Mouse (Mus musculus): ENCODE data around the gene Msrb2. TPM values are rescaled to one million over a fixed set of nuclear protein-coding genes. Genes with fewer than 3 reads are reported as not detected.

Gene Msrb2
- polyA plus RNA-seq, 1 experiment from 2014 or later = 12.1 TPM

DNA sequence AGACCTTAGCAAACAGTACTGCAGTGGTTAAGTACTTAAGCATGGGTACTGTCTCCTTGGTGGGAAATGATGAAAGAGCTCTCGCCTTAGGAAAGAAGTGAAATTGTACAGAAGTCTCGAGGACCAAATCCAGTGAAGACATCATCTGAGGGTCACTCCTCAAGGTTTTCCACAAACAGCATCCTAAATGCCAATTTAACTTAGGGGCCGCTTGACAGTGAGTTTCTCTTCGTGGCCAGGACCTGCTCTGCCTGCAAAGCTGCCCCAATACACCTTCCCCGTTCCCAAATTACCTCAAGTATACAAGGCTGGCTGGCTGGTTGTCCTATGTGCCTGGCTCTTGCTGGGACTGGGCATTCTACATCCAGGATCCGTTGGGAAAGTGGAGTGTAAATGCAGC lies 44.8 kb downstream of the Msrb2 start:
- TF ChIP-seq EP300 (optimal IDR thresholded peaks at IDR 0.05) (no peak), CTCF (IDR thresholded peaks at IDR 0.05; ENCODE audit: low read depth) (no peak)
- no peak overlapping the region for H3K9ac ChIP-seq (ENCODE audit: low read length)
- H3K4me2 ChIP-seq (replicated peaks; ENCODE audit: low read depth) = no peak overlapping the region
- H3K27ac ChIP-seq (replicated peaks) = no peak overlapping the region
- ATAC-seq (ENCODE audit: low FRiP score, low TSS enrichment) (no peak), DNase-seq (ENCODE audit: low spot score) (no peak)
- no peaks in the 10 kb centered on the region for H3K27me3 ChIP-seq (ENCODE audit: control insufficient read depth, insufficient read depth, low read length)
- 69% methylated on average over 6 of the region's 6 CpGs for WGBS
- no peaks in the 10 kb centered on the region for H3K4me1 ChIP-seq (replicated peaks; ENCODE audit: control insufficient read depth, insufficient read depth)
- no peak overlapping the region for H3K4me3 ChIP-seq (ENCODE audit: low read depth, low read length)
- H3K9me3 ChIP-seq (ENCODE audit: control insufficient read depth, low read length) = no peaks in the 10 kb centered on the region
- no peaks in the 10 kb centered on the region for H3K36me3 ChIP-seq (ENCODE audit: control insufficient read depth, insufficient read depth, low read length)

DNA sequence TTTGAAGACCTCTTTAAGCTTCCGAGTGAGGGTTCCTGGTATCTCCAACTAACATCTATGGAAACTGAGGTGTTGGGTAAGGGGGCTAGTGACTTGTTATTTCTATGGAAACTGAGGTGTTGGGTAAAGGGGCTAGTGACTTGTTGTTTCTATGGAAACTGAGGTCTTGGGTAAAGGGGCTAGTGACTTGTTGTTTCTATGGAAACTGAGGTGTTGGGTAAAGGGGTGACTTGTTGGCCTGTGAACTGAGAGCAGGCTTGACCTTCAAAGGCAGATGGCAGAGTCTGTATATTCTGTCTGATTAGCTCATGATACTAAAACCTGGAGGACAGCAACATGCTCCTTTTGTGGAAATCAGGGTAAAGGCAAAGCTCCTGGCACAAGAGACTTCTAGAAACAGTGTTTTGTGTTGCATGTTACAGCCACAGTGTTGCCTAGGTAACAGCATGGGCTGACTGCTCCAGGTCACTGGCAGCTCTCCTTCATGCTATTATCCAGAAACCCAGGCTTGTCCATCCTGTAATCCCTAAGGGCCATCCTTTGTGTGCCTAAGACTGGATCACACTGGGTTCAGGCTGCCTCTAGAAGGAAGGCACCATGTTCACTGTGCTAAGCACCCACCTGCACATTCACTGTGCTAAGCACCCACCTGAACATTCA lies 48.6 kb downstream of the Msrb2 start:
- no peaks in the 10 kb centered on the region for H3K4me1 ChIP-seq (replicated peaks; ENCODE audit: control insufficient read depth, insufficient read depth)
- no peaks in the 10 kb centered on the region for H3K9me3 ChIP-seq (ENCODE audit: control insufficient read depth, low read length)
- no peaks in the 10 kb centered on the region for H3K27me3 ChIP-seq (ENCODE audit: control insufficient read depth, insufficient read depth, low read length)
- WGBS = 50% methylated on average over 1 of the region's 1 CpGs
- H3K9ac ChIP-seq (ENCODE audit: low read length) = no peak overlapping the region
- no peak overlapping the region for H3K27ac ChIP-seq (replicated peaks)
- no peak for ATAC-seq (ENCODE audit: low FRiP score, low TSS enrichment)
- H3K4me3 ChIP-seq (ENCODE audit: low read depth, low read length) = no peak overlapping the region
- DNase-seq (ENCODE audit: low spot score) = no peak
- no peaks in the 10 kb centered on the region for H3K36me3 ChIP-seq (ENCODE audit: control insufficient read depth, insufficient read depth, low read length)
- no peak for TF ChIP-seq EP300 (optimal IDR thresholded peaks at IDR 0.05)
- H3K4me2 ChIP-seq (replicated peaks; ENCODE audit: low read depth) = no peak overlapping the region

DNA sequence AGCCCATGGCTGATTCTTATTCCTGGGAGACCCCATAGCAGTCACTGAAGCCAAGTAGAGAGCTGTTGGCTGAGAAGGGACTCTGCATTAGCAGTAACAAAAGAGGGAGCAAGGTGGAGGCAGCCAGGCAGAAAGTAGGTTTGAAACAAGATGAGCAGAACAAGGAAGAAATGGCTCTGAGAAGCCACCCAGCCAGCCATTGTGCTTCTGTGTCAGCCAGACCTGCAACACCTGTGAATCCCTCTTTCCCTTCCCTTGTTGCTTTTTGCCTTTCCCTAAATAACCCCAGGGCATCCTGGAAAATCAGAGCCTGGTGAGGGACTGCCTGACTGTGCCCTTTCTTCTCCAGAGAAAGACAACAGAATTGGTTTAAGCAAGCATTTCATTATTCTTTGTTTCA lies 51.0 kb downstream of the Msrb2 start:
- no peak for TF ChIP-seq EP300 (optimal IDR thresholded peaks at IDR 0.05)
- no peak for TF ChIP-seq CTCF (IDR thresholded peaks at IDR 0.05; ENCODE audit: low read depth)
- H3K9me3 ChIP-seq (ENCODE audit: control insufficient read depth, low read length) = no peaks in the 10 kb centered on the region
- no peak for ATAC-seq (ENCODE audit: low FRiP score, low TSS enrichment)
- H3K4me1 ChIP-seq (replicated peaks; ENCODE audit: control insufficient read depth, insufficient read depth) = no peaks in the 10 kb centered on the region
- no peaks in the 10 kb centered on the region for H3K36me3 ChIP-seq (ENCODE audit: control insufficient read depth, insufficient read depth, low read length)
- no peak overlapping the region for H3K9ac ChIP-seq (ENCODE audit: low read length)
- no peaks in the 10 kb centered on the region for H3K27me3 ChIP-seq (ENCODE audit: control insufficient read depth, insufficient read depth, low read length)
- no peak overlapping the region for H3K27ac ChIP-seq (replicated peaks)
- H3K4me2 ChIP-seq (replicated peaks; ENCODE audit: low read depth) = no peak overlapping the region
- DNase-seq (ENCODE audit: low spot score) = no peak
- H3K4me3 ChIP-seq (ENCODE audit: low read depth, low read length) = no peak overlapping the region

DNA sequence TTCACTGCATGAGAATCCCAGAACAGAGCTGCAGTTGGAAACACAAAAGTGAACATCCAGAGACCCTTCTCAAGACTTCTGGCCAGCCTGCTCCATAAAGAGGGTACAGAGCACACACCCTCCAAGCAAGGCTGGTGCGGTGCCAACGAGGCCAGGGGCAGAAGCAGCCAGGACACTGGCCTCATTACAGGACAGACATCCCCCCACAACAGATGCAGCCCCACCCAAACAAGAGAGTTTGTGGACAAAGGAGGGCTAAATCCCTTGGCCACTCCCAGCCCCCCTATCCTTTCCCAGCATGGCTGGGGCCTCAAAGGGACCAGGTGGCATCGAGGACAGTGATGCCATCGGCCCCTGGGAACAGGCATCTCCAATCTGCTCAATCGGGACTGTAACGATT lies 51.8 kb downstream of the Msrb2 start:
- Histone ChIP-seq H3K4me2 (replicated peaks; ENCODE audit: low read depth) (no peak overlapping the region), H3K9me3 (ENCODE audit: control insufficient read depth, low read length) (no peaks in the 10 kb centered on the region), H3K27ac (replicated peaks) (no peak overlapping the region), H3K4me3 (ENCODE audit: low read depth, low read length) (no peak overlapping the region), H3K36me3 (ENCODE audit: control insufficient read depth, insufficient read depth, low read length) (no peaks in the 10 kb centered on the region), H3K27me3 (ENCODE audit: control insufficient read depth, insufficient read depth, low read length) (no peaks in the 10 kb centered on the region), H3K9ac (ENCODE audit: low read length) (no peak overlapping the region), H3K4me1 (replicated peaks; ENCODE audit: control insufficient read depth, insufficient read depth) (no peaks in the 10 kb centered on the region)
- ATAC-seq (ENCODE audit: low FRiP score, low TSS enrichment) (no peak), DNase-seq (ENCODE audit: low spot score) (no peak)
- TF ChIP-seq CTCF (IDR thresholded peaks at IDR 0.05; ENCODE audit: low read depth) (no peak), EP300 (optimal IDR thresholded peaks at IDR 0.05) (no peak)
- 75% methylated on average over 6 of the region's 6 CpGs for WGBS

DNA sequence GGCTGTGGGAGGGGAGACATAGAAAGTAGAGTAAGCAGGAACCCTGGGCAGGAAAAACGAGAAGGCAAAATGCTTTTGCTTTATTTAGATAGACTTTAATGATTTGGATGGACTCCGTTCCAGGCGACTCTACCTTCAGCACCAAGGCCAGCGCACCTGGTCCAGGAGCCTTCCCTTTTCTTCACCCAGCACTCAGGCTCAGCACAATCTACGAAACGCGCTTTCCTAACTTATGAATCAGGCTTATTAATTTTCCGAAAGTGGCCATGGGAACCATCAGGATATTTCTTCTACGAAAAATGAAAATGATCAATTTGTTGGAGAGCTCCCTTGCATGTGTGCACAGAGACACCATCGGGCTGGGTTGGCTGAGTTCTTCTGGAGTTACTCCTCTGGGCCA lies 57.8 kb downstream of the Msrb2 start:
- no peak overlapping the region for H3K27ac ChIP-seq (replicated peaks)
- peak; percentile 80 for DNase-seq (ENCODE audit: low spot score)
- no peak for ATAC-seq (ENCODE audit: low FRiP score, low TSS enrichment)
- no peak overlapping the region for H3K9ac ChIP-seq (ENCODE audit: low read length)
- peaks cover 27% of the 10 kb centered on the region; the same call in 1 of the 2 replicates for H3K27me3 ChIP-seq (ENCODE audit: control insufficient read depth, insufficient read depth, low read length)
- 5% methylated on average over 10 of the region's 10 CpGs for WGBS
- no peaks in the 10 kb centered on the region for H3K9me3 ChIP-seq (ENCODE audit: control insufficient read depth, low read length)
- no peak overlapping the region for H3K4me2 ChIP-seq (replicated peaks; ENCODE audit: low read depth)
- H3K4me3 ChIP-seq (ENCODE audit: low read depth, low read length) = no peak overlapping the region
- no peak for TF ChIP-seq CTCF (IDR thresholded peaks at IDR 0.05; ENCODE audit: low read depth)
- no peaks in the 10 kb centered on the region for H3K4me1 ChIP-seq (replicated peaks; ENCODE audit: control insufficient read depth, insufficient read depth)
- no peaks in the 10 kb centered on the region for H3K36me3 ChIP-seq (ENCODE audit: control insufficient read depth, insufficient read depth, low read length)

DNA sequence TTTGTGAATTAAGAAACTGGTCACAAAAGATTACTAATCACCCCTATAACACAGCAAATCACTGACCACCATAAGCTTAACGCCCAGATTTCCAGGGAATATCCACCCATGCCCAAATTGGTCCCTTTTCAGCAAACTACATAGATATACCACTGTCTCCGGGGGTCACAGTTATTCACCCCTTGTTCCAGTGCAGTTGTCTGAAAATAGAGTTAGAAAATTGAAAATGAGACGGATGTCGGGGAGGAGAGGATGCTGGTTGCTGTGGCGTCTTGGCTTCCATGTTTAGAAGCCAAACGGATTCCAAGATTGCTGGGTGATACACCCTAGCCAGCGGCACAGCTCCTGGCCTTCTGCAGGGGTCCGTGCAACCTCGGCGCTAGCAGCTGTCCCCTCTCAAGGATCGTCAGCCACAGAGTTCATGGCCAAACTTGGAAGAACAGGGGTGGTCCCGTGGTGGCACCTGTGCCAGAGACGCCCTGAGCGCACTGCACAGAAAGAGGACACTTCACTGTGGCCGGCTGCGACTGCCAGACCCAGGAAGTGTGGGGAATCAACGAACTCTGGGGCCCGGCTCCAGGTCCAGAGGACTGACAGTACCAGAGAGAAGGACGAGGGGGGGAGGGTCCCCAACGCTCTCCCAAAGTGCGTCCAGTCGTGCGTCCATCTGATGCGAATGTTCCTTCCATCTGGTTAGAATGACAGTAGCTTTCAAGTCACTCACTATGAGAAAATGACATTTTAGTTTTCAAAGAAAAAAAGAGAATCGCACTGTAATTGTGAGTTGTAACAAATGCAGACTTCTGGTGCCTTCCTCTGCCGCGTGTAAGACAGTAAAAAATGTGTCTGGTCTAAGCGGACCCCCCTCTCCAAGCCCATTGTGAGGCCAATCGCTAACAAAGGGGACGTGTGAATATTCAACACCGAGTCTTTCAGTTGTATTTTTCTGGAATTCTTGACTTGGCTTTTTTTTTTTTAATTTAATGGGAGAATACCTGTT lies 58.8 kb downstream of the Msrb2 start:
- TF ChIP-seq CTCF (IDR thresholded peaks at IDR 0.05; ENCODE audit: low read depth) = no peak
- no peak for TF ChIP-seq EP300 (optimal IDR thresholded peaks at IDR 0.05)
- Histone ChIP-seq H3K9ac (ENCODE audit: low read length) (no peak overlapping the region), H3K27me3 (ENCODE audit: control insufficient read depth, insufficient read depth, low read length) (peaks cover 27% of the 10 kb centered on the region; the same call in 1 of the 2 replicates), H3K36me3 (ENCODE audit: control insufficient read depth, insufficient read depth, low read length) (no peaks in the 10 kb centered on the region), H3K4me1 (replicated peaks; ENCODE audit: control insufficient read depth, insufficient read depth) (no peaks in the 10 kb centered on the region), H3K9me3 (ENCODE audit: control insufficient read depth, low read length) (no peaks in the 10 kb centered on the region), H3K4me2 (replicated peaks; ENCODE audit: low read depth) (no peak overlapping the region), H3K27ac (replicated peaks) (no peak overlapping the region), H3K4me3 (ENCODE audit: low read depth, low read length) (no peak overlapping the region)
- WGBS = 8% methylated on average over 31 of the region's 31 CpGs
- DNase-seq (ENCODE audit: low spot score) = no peak
- no peak for ATAC-seq (ENCODE audit: low FRiP score, low TSS enrichment)
